Mouse (Mus musculus): ENCODE results near the gene Mms22l.
"Not testable (repeated sequence)": the region's sequence is repeated elsewhere in the genome, so short reads cannot be mapped to it uniquely, and the experiment has no call there.

The Mms22l gene

DNA sequence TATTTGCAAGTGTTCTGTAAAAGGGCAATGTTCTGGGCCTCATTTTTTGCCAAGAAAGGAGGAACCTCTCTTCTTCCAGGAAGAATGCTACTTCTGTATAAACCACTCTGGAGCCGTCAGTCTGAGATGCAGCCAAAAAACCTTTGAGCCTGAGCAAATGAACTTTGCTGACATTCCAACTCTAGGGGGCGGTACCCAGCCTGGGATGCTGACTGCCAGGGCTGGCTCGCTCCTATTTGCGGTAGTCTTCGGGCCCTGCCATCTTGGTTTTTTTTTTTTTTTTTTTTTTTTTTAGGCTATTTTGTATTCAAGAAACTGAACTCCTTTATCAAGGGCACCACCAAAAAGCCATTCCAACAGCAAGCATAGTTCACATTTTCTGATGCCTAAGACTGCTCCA, 124.2 kb downstream of the Mms22l start:
- peak; percentile 39 for DNase-seq (ENCODE audit: low read depth, low spot score)

DNA sequence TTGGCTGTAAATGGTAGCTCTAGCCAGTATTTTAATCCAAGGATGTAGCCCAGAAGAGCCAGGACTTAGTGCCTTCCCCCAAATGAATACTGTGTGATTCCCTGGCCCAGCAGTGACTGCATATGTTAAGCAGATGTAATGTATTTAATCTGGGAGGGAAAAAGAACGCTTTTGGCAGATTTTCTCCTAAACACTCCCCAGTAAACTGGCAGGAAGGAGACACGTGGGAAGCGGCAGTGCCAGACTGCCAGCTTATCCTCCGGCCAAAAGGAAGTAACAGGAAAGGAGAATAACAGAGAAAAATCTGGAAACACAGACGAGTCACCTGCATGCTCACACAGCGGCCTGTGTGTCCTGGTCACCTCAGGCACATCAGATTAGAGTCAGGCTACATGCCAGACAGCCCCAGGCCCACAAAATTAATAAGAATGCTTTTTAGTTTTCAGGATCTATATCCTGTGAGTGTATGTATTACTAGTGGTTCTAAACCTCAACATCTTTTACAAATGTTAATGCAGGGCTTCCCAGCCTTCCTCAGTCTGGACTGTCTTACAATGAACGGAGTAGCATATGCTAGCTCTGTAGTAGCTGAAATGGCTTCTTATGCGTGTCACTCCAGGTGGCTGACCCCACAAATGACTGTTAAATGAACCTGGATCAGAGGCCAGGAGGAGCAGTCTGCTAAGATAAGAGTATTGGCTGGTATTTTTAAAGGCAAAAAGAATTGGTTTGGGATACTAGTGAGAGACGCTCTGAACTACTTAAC, 125.4 kb downstream of the Mms22l start:
- DNase-seq (ENCODE audit: low read depth, low spot score): no peak

DNA sequence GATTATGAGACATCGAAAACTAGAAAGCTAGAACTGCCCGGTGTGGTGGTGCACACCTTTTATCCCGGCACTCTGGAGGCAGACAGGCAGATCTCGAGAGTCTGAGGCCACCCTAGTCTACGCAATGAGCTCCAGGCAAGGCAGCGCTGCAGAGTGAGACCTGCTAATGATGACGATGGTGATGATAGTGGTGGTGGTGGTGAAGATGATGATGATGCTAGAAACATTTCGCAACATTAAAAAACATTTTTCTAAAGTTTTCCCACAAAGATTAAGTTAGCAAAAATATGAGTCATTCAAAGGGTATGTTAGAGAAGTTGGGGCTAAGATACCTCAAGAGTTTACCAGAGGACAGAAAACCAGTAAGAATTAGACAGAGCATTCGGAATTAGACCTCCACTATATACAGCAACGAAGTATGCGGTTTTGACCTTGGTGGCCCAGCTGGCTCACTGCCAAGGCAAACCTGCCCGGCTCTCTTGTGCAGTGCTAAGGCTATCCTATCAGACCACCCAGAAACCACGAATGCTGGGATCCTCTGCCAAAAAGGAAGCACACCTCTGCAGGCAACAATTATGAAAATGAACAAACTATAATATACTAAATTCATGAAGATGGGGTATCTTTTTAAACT, 129.8 kb downstream of the Mms22l start:
- DNase-seq (ENCODE audit: low read depth, low spot score): no peak

DNA sequence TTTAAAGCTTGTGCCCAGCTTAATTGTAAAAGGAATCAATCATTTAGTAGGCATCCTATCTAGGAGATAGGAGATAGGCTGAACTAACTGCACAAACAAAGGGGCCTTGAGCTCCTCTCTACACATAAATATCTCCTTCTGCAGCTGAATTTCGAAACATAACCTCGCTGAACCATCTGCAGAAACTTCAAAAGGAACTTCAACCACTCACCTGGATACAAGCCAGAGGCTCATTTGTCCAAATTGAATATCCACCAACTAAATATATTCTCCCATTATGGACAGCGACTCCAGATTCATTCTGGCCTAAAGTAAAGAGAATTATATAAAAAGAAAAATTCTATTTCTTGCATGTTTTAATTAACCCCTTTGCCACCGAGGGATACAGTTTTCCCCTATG, 130.4 kb downstream of the Mms22l start:
- DNase-seq (ENCODE audit: low read depth, low spot score): no peak

DNA sequence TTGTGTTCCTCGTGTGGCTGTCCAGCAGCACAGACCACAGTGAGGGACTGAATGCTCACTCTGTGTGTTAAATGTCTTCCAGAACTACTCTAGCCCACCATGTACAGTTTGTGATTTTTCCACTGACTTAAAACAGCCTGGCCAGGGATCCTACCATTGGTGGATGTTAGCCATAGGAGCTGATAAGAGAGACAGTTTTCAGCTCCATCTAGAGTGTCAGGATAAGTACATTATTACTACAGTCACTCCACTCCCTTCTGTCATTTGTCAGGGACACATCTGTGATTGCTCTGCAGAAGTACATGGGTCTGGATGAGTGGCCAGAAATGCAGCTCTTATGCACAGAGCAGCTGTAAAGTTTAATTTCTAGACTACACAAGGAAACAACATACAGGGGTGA, 131.6 kb downstream of the Mms22l start:
- no peak for DNase-seq (ENCODE audit: low read depth, low spot score)

DNA sequence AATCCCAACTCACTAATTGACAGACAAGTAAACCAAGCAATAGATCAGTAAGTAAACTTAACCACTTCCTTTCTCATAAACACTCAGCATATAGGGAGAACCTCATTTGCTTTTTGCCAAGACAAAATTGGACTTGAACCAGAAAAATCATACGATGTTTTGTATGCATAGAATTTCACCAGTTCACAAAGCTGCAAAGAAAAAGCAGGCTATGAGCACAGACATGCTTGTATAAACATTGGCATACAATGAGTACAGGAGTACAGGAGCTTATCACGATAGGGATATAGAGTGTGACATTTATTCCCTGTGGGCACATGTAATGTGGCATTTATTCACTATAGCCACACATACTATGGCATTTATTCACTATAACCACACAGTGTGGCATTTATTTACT, 134.2 kb downstream of the Mms22l start:
- no peak for DNase-seq (ENCODE audit: low read depth, low spot score)

DNA sequence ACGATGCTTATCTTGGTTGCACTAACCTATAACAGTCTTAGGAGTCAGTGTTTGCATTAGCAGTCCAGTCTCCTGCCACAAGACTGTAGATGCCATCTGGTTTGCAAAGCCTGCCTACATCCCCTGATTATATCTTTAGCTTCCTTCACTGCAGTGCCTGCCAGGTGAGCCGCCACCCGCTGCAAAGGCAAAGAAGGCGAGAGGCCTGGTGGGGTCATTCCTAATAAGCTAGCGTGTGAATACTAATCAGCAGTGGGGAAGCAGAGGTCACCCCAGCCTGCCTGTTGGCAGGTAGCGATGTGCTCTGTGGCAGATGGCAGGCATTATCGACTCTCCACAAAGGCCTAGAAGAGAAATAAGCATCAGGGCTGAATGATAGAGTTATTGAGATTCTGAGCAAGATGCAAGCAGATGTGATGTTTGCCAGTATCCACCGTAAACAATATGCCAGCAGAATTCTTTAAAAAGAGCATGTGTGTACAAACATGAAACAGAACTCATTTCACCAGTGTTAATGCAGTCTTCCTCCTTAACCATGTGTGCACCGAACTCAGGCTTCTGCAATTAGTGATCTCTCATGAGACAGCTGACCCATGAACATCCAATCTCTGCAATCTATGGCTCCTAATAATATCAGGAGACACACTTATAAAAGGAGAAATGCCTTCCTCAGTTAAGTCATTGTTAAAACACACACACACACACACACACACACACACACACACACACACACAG, 135.1 kb downstream of the Mms22l start:
- DNase-seq (ENCODE audit: low read depth, low spot score): no peak

DNA sequence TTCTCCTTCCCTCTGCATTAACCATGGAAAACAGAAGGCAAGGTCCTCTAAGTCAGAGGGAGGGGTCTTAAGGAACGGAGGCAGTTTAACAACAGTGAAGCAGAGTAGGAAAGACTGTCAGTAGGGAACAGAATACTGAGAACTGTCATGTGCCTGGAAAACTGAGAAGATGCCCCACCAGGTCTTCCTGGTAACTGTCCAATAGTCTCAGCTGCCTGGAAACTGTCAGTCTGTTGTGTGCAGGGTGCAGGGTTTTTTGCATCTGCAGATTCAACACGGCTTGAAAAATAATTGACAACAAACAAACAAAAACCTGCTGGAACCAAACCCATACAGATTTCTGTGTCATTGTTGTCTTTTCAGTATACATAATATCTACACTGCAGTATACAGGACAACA, 146.1 kb downstream of the Mms22l start:
- DNase-seq (ENCODE audit: low read depth, low spot score): no peak

DNA sequence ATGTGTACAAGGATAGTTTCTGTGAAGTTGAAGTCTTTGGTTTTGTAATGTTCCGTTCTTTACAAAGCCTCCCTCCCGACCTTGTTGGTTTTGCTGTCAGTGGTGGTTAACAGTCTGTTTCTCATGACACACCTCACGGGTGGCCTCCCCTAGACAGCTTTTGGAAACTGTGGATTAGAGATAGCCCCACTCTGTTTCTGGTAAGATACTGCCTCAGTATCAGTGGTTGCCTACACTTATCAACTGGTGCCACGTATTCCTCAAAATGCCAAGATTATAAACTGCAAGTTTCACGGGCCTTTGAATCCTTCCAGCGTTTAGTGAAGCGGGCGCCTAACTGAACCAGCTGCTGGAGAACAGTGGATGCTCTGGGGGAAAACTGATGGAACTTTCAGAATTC, 148.5 kb downstream of the Mms22l start:
- not testable (repeated sequence) for DNase-seq (ENCODE audit: low read depth, low spot score)
